Mouse (Mus musculus) lung, adult 2 months (tissue): ENCODE results near the gene Snx30. TPM values are rescaled to one million over a fixed set of nuclear protein-coding genes. Genes with fewer than 3 reads are reported as not detected.

ENCODE experiments used
- DNase-seq: peaks from one replicate; pipeline ENCODE4 v3.0.0; 2022
- H3K4me1 ChIP-seq: fragments of 200-500 bp; 2 replicates; pipeline ENCODE4 v1.6.1; 2011; ENCODE audit warnings: low read length; ENCODE audit not compliant: control insufficient read depth, insufficient read depth
- H3K4me3 ChIP-seq: fragments of 200-500 bp; replicated peaks from 2 replicates; pipeline ENCODE3; 2011; ENCODE audit warnings: low read depth, mild to moderate bottlenecking, control low read depth, low read length; ENCODE audit errors: extremely low read depth
- CTCF ChIP-seq: fragments of 200-500 bp; IDR thresholded peaks from 2 replicates; pipeline ENCODE4 v1.5.1; 2011; ENCODE audit warnings: mild to moderate bottlenecking, low read length, control low read depth; ENCODE audit not compliant: insufficient read depth
- POLR2A ChIP-seq: fragments of 200-500 bp; IDR thresholded peaks from 2 replicates; pipeline ENCODE4 v1.6.1; 2011; ENCODE audit warnings: low read depth, mild to moderate bottlenecking, control low read depth, low read length, borderline replicate concordance; ENCODE audit errors: extremely low read depth
- WGBS: fragments of 180-500 bp; shearing (Covaris S2); methylation state at CpG from one replicate; pipeline ENCODE4 v1.1.7; 2018; 5-methylcytosine and 5-hydroxymethylcytosine counted together
- polyA plus RNA-seq: library from polyadenylated mRNA; depleted of rRNA; stranded (reverse); fragments of >200 nt; gene quantifications from 2 replicates; pipeline ENCODE4 v1.2.3, GENCODE M21; 2012

The Snx30 gene
- polyA plus RNA-seq, 1 experiment: 7.0 TPM

DNA sequence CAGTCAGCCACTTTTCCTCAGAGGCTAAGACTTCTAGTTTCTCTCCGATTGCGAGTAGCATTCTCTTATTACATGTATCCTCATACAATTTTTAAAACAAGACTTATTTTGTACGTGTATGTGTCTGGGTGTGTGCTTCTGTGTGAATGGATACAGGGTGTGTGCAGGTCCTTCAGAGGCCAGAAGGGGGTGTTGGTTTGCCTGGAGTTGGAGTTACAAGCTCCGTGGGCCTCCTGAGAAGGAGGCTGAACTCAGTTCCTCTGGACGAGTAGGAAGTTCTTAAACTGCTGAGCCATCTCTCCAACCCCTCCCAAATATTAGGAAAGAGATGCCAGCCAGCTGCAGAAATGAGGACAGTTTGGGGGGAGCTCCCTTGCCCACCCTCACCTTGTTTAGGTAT is 2.8 kb downstream of the Snx30 start:
- TF ChIP-seq POLR2A: no peak
- TF ChIP-seq CTCF: peak; percentile 34; the same call in 1 of the 2 replicates
- DNase-seq: no peak
- Histone ChIP-seq H3K4me3 (no peak overlapping the region), H3K4me1 (peaks cover 4% of the 10 kb centered on the region)
- WGBS: 73% methylated on average over 5 of the region's 5 CpGs

DNA sequence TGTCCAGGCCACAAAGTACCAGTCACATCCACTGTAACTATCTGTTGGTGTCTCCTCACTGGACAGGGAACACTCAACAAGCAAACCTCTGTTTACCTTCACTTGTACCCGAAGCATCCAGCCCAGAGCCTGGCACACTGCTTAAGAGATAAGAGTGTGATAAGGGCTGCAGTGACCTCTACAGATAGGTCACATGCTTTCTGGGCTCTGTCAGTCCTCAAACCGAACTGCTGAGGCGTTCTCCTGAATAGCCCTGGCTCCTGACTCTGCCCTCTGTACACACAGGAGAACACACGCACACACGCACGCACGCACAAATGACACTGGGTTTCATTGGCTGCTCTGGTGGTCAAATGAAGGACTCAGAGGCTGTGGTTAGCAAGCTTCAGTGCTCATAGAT is 8.5 kb downstream of the Snx30 start:
- TF ChIP-seq CTCF (no peak), POLR2A (no peak)
- Histone ChIP-seq H3K4me1 (peaks cover 9% of the 10 kb centered on the region), H3K4me3 (no peak overlapping the region)
- no peak for DNase-seq
- 59% methylated on average over 7 of the region's 7 CpGs for WGBS

DNA sequence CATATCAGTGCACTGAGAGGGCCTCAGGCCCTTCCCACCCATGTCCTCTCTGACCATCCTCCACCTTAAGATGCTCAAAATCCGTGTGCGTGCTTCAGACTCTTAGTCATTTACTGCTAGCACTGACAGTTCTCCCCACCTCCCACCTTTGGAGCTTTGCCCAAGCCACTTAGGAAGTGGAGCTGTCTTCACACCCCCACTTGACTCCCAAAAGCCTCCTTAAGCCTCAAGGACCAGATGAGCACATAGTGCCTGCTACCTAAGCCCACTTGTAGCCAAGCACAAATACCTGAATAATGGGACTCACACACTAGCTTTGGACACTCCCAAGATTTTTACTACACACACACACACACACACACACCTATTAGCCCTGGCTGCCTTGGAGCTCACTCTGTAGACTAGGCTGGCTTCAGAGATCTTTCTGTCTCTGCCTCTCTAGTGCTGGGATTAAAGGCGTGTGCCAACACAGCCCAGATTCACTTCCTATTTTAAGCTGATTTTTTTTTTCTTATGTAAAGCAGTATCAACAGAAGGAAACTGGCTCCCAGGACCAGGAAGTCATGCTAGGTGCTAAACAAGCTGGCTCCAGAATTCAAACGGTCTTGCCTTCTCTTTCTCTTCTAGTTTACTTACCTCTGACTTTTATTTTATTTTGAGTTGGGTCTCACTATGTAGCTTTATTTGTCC is 9.6 kb downstream of the Snx30 start:
- H3K4me3 ChIP-seq: no peak overlapping the region
- DNase-seq: peak; percentile 83
- H3K4me1 ChIP-seq: peaks cover 14% of the 10 kb centered on the region
- 46% methylated on average over 4 of the region's 4 CpGs for WGBS
- no peak for TF ChIP-seq CTCF
- no peak for TF ChIP-seq POLR2A

DNA sequence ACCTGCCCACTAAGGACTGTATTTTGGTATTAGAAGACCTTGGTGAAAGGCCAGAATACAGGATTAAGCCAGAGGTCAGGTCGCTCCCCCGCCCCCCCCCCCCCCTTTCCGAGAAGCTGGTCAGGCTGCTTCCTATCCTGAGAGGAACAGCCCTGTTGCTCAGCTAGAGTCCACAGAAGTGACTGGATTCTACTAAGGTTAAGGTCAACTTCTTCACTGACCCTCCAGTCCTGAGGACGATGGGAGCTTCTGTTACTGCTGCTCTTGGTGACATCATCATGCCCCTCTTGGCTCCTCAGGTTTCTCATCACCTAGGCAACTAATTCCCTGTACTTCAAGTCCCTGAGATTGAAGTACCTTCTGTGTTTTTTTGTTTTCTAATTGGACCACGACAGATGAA is 10.4 kb downstream of the Snx30 start:
- Histone ChIP-seq H3K4me3 (no peak overlapping the region), H3K4me1 (peaks cover 14% of the 10 kb centered on the region)
- no peak for TF ChIP-seq CTCF
- TF ChIP-seq POLR2A: no peak
- WGBS: 54% methylated on average over 5 of the region's 5 CpGs
- DNase-seq: no peak

DNA sequence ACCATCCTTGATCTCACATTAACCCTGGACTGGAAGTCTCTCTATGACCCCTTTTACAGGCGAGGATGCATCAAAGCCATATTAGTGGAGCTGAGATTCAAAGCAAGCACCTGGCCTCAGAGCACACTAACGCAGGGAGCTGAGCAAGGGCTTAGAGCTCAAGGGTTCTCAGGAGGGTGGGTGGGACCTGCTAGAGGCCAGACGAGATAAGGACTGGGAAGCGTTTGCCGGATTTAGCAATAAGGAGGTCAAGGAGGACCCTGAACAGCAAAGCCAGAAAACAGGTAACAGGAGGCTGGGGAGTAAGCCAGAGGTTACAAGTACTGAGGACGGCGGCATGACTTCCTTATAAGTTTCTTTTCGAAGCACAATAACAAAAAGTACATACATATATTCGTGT is 10.8 kb downstream of the Snx30 start:
- Histone ChIP-seq H3K4me3 (no peak overlapping the region), H3K4me1 (peaks cover 14% of the 10 kb centered on the region)
- 60% methylated on average over 9 of the region's 9 CpGs for WGBS
- DNase-seq: peak; percentile 61
- TF ChIP-seq CTCF: no peak
- no peak for TF ChIP-seq POLR2A

DNA sequence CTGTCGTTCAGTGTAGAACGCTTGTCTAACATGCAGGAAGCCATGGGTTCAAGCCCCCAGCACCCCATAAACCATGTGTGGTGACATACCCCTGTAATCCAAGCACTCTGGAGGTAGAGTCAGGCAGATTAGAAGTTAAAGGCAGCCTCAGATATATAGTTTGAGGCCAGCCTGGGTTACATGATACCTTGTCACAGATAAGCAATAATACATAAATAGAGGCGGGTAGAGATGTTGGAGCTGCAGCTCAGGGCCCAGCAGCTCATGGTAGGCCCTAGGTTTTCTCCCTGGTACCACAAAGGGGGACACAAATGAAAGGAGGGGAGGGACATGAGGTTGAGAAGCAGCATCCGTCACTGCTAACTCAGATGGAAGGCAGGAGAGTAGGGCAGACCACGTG is 12.2 kb downstream of the Snx30 start:
- WGBS: 80% methylated on average over 5 of the region's 5 CpGs
- Histone ChIP-seq H3K4me1 (peaks cover 14% of the 10 kb centered on the region), H3K4me3 (no peak overlapping the region)
- DNase-seq: no peak
- TF ChIP-seq CTCF: no peak
- TF ChIP-seq POLR2A: no peak

DNA sequence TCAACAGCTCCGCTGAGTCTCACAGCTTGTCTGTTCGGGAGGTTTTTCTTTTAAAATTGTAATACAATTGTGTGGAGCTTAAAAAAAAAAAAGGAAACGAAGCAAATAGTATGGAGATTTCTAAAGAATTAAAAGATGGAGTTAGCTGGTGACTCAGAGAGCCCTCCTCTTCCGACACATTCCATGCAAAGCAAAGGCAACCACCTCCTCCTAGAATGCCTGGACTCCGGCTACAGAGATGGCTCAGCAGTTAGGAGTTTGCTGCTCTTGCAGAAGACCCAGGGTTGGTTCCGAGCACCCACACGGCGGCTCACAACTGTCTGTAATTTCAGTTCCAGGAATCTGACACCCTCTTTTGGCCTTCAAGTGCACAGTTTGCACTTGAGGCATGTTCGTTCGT is 12.9 kb downstream of the Snx30 start:
- H3K4me1 ChIP-seq: peaks cover 16% of the 10 kb centered on the region
- H3K4me3 ChIP-seq: no peak overlapping the region
- WGBS: 73% methylated on average over 10 of the region's 10 CpGs
- no peak for TF ChIP-seq CTCF
- TF ChIP-seq POLR2A: no peak
- DNase-seq: no peak

DNA sequence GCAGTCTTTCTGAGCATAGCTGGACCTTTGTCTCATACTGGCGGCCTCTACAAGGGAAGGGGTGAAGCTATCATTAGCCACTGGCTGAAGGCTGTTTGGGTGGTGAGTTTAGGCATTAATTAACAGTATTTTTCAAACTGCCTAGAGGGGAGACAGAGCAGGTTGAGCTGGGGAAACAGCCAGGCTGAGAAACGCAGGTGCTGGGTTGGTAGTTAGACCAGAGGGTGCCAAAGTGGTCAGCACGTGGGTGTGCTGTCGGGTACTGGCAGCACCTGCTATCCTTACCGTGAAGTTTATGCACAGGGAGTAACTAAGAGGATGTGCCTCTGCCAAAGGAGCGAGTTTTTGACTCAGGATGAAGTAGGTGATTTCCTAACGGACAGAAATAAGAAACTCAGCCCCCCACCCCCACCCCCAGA is 13.4 kb downstream of the Snx30 start:
- DNase-seq: no peak
- 46% methylated on average over 7 of the region's 7 CpGs for WGBS
- no peak overlapping the region for H3K4me3 ChIP-seq
- TF ChIP-seq CTCF (no peak), POLR2A (no peak)
- peaks cover 17% of the 10 kb centered on the region for H3K4me1 ChIP-seq

DNA sequence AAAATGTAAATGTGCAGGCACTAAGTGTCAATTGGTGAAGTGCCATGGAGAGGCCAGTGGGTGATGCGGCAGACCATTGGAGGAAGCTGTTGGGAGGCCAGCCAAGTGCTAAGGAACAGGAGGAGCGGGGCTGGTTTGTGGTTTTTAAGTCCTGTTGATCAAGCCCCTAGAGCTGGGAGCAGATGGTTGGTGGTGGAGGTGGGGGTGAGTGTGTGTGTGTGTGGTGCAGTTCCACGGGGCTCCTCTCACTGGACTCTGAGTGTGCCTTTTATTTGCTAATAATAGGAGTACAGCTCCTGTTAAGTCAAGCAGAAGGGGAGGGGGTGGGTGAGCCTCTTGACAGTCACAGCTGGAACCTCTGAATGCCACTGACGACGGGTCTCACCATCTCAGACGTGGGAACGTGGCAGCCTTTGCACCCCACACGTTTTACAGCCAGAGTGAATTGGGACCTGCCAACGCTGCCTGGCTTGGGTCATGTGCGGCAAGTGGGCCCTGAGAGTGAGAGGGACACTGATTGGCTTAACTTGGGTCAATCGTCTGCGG is 13.9 kb downstream of the Snx30 start:
- 46% methylated on average over 12 of the region's 12 CpGs for WGBS
- no peak overlapping the region for H3K4me3 ChIP-seq
- peaks cover 16% of the 10 kb centered on the region for H3K4me1 ChIP-seq
- TF ChIP-seq CTCF: no peak
- TF ChIP-seq POLR2A: no peak
- no peak for DNase-seq

DNA sequence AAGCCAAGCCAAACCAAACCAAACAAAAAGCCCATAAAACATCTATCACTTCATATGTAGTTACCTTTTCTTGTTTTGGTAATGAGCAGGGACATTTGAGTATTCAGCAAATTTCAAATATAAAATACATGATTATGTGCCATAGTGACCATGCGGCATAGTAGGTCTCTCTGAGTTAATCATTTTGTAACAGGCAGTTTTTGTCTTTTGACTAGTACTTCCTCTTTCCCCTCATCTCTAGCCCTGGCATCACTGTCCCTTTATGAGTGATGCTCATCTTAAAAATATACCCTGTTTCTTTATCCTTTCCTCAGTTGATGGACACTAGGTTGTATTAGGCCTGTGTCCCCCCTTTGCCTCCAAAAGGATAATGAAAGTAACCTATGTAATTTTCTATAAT is 15.9 kb downstream of the Snx30 start:
- no peak for TF ChIP-seq POLR2A
- no peak for TF ChIP-seq CTCF
- DNase-seq: no peak
- Histone ChIP-seq H3K4me1 (peaks cover 10% of the 10 kb centered on the region), H3K4me3 (no peak overlapping the region)
- WGBS: 81% methylated on average over 1 of the region's 1 CpGs
